In genomic region chr10:53444789-53445188, GRCm38 (mm10) we compare ENCODE assay signal across 12 mouse cellular contexts.
DNase-seq lines count a peak whose midpoint lies in the region; ATAC-seq and TF ChIP-seq lines count a peak whose summit lies in the region.
"Had no signal": no experiment of that assay in that cellular context is flagged by ENCODE, and none has a peak within 500 bp of the region (broad histone marks: within the 10 kb centered on the region; RNA-seq: fewer than 3 reads in every experiment).

No protein-coding gene starts in this region.

- H3K27ac ChIP-seq in forebrain, embryonic 15.5 days (replicated peaks): peak overlapping the region; percentile 45; the same call in 1 of the 2 replicates
- no peak overlapping the region for H3K27ac ChIP-seq in forebrain, embryonic 12.5 days
- no peak overlapping the region for H3K27ac ChIP-seq in hindbrain, embryonic 14.5 days
- H3K27ac ChIP-seq in hindbrain, embryonic 10.5 days: no peak overlapping the region
- H3K27ac ChIP-seq: midbrain, embryonic 10.5 days had no signal

- TF ChIP-seq POLR2A in brain, embryonic 14.5 days (IDR thresholded peaks at IDR 0.05; ENCODE audit: borderline replicate concordance, extremely low read depth, insufficient read depth, insufficient read length, poor library complexity, severe bottlenecking): no peak

- H3K4me3 ChIP-seq in forebrain, embryonic 15.5 days: no peak overlapping the region
- no peak overlapping the region for H3K4me3 ChIP-seq in forebrain, embryonic 12.5 days (replicated peaks)
- no peak overlapping the region for H3K4me3 ChIP-seq in hindbrain, embryonic 14.5 days (replicated peaks; ENCODE audit: low read length)
- H3K4me3 ChIP-seq in hindbrain, embryonic 10.5 days: no peak overlapping the region
- H3K4me3 ChIP-seq: midbrain, embryonic 10.5 days had no signal

- no peak overlapping the region for H3K4me2 ChIP-seq in forebrain, embryonic 15.5 days (replicated peaks)
- no peak overlapping the region for H3K4me2 ChIP-seq in forebrain, embryonic 12.5 days
- no peak overlapping the region for H3K4me2 ChIP-seq in hindbrain, embryonic 14.5 days (replicated peaks)

- no peak for TF ChIP-seq CTCF in brain, embryonic 14.5 days (IDR thresholded peaks at IDR 0.05; ENCODE audit: borderline replicate concordance, extremely low read depth, insufficient read depth, insufficient read length)

- 19% methylated on average over 3 of the region's 3 CpGs for whole genome bisulfite sequencing in forebrain, embryonic 15.5 days
- WGBS in forebrain, embryonic 12.5 days: 54% methylated on average over 3 of the region's 3 CpGs
- 42% methylated on average over 3 of the region's 3 CpGs for WGBS in hindbrain, embryonic 14.5 days
- WGBS in hindbrain, embryonic 10.5 days: 56% methylated on average over 3 of the region's 3 CpGs

- no peak for DNase-seq in hindbrain, embryonic 14.5 days (ENCODE audit: low spot score)
- no peak for DNase-seq in hindbrain, embryonic 10.5 days (ENCODE audit: low spot score)
- DNase-seq in Muller cell, postnatal 12 days (ENCODE audit: inconsistent ontology term): peak; percentile 92
- peak; percentile 86 for DNase-seq in brain, embryonic 14.5 days (ENCODE audit: low read depth)
- DNase-seq in frontal cortex, adult 2 months (ENCODE audit: extremely low spot score in 1 of 2, low spot score in 1 of 2): no peak
- DNase-seq: kidney, adult 9 months; liver; liver, postnatal 0 days; thymus, postnatal 4 days had no signal

- H3K27me3 ChIP-seq in forebrain, embryonic 15.5 days: no peaks in the 10 kb centered on the region
- H3K27me3 ChIP-seq in forebrain, embryonic 12.5 days: no peaks in the 10 kb centered on the region
- no peaks in the 10 kb centered on the region for H3K27me3 ChIP-seq in hindbrain, embryonic 14.5 days (ENCODE audit: control insufficient read depth, insufficient read depth, low read length)
- no peaks in the 10 kb centered on the region for H3K27me3 ChIP-seq in hindbrain, embryonic 10.5 days (ENCODE audit: insufficient read depth, poor library complexity, severe bottlenecking)

- H3K9me3 ChIP-seq in forebrain, embryonic 15.5 days: no peaks in the 10 kb centered on the region
- H3K9me3 ChIP-seq in forebrain, embryonic 12.5 days: no peaks in the 10 kb centered on the region
- H3K9me3 ChIP-seq in hindbrain, embryonic 14.5 days (ENCODE audit: control insufficient read depth, low read length): no peaks in the 10 kb centered on the region
- H3K9me3 ChIP-seq in hindbrain, embryonic 10.5 days: no peaks in the 10 kb centered on the region
- H3K9me3 ChIP-seq: midbrain, embryonic 10.5 days had no signal

- peaks cover 4% of the 10 kb centered on the region for H3K4me1 ChIP-seq in forebrain, embryonic 15.5 days
- no peaks in the 10 kb centered on the region for H3K4me1 ChIP-seq in forebrain, embryonic 12.5 days
- no peaks in the 10 kb centered on the region for H3K4me1 ChIP-seq in hindbrain, embryonic 14.5 days (replicated peaks; ENCODE audit: control insufficient read depth, insufficient read depth, low read length)
- 0 out of 2 replicates have a peak, but pooled peaks cover 3% of the 10 kb centered on the region for H3K4me1 ChIP-seq in hindbrain, embryonic 10.5 days (replicated peaks)
- H3K4me1 ChIP-seq: midbrain, embryonic 10.5 days had no signal

- H3K9ac ChIP-seq in forebrain, embryonic 15.5 days (replicated peaks): no peak overlapping the region
- H3K9ac ChIP-seq in forebrain, embryonic 12.5 days: no peak overlapping the region
- H3K9ac ChIP-seq in hindbrain, embryonic 14.5 days: no peak overlapping the region
- H3K9ac ChIP-seq: liver, postnatal 0 days had no signal

- no peaks in the 10 kb centered on the region for H3K36me3 ChIP-seq in forebrain, embryonic 15.5 days
- H3K36me3 ChIP-seq in forebrain, embryonic 12.5 days (replicated peaks): no peaks in the 10 kb centered on the region
- no peaks in the 10 kb centered on the region for H3K36me3 ChIP-seq in hindbrain, embryonic 14.5 days (replicated peaks; ENCODE audit: control insufficient read depth, insufficient read depth)
- H3K36me3 ChIP-seq in hindbrain, embryonic 10.5 days: no peaks in the 10 kb centered on the region
- H3K36me3 ChIP-seq: midbrain, embryonic 10.5 days had no signal

- peak; percentile 88 for ATAC-seq in forebrain, embryonic 15.5 days (replicated peaks)
- ATAC-seq in forebrain, embryonic 12.5 days (ENCODE audit: low FRiP score): no peak
- peak; percentile 57; the same call in 1 of the 2 replicates for ATAC-seq in hindbrain, embryonic 14.5 days (ENCODE audit: low FRiP score)
- ATAC-seq: liver, postnatal 0 days had no signal

Comparison
In these comparisons a context has a peak if more than half of its experiments do, and no peak if none do; other contexts are left out.
1. DNase-seq: peak in Muller cell, postnatal 12 days (single experiment) and brain, embryonic 14.5 days (single experiment); none in hindbrain, embryonic 14.5 days (single experiment), hindbrain, embryonic 10.5 days (single experiment) and frontal cortex, adult 2 months (0 of 2).